Comparison of ENCODE assay signal across 8 mouse cellular contexts in the genomic region with DNA sequence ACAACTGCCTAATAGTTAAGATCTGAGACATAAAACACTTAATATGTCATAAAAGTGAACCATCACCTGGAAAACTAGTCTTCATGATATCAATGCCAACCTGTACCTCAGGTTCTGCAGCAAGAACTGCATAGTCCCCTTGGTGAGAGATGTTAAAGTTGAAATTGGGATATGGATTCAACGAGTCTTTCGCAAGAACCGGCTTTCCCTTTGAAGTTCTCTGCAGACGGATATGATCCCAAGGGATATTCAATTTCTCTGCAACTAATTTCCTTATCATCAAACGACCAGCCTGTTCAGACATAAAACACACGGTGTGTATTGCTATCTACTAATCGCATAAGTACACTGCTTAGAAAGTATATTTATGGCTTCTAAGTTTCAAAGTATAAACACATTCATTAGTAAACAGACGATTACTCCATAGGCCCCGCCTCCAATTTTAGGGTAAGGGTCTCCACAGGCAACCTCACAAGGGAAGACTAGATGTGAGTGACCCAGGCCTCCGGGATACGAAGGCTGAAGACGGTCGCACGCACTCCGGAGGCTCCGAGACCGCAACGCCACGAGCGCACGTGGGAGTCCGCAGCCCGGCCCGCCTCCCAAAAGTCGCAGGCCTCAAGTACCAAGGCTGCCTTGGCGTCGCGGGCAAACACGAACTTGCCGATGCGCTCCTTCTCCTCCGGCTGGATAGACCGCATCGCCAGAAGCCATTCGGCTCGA. TPM values are rescaled to one million over a fixed set of nuclear protein-coding genes. Genes with fewer than 3 reads are reported as not detected.
DNase-seq lines count a peak whose midpoint lies in the region; ATAC-seq and TF ChIP-seq lines count a peak whose summit lies in the region.

No protein-coding gene starts in this region.

- no peaks in the 10 kb centered on the region for H3K27me3 ChIP-seq in E14TG2a.4 (ENCODE audit: insufficient read depth, low read length)
- no peaks in the 10 kb centered on the region for H3K27me3 ChIP-seq in forebrain, embryonic 12.5 days
- no peaks in the 10 kb centered on the region for H3K27me3 ChIP-seq in liver, embryonic 12.5 days (replicated peaks)
- no peaks in the 10 kb centered on the region for H3K27me3 ChIP-seq in stomach, embryonic 14.5 days (ENCODE audit: control insufficient read depth, insufficient read depth, low read length)

- no peak for DNase-seq in frontal cortex, postnatal 14 days (ENCODE audit: low spot score in 2 of 2)
- no peak for DNase-seq in cerebellum, postnatal 25 days
- DNase-seq in cerebellum, adult 9-11 months: no peak

- peak overlapping the region; percentile 92 for H3K27ac ChIP-seq in forebrain, embryonic 12.5 days
- peak overlapping the region; percentile 95 for H3K27ac ChIP-seq in liver, embryonic 12.5 days
- H3K27ac ChIP-seq in stomach, embryonic 14.5 days (ENCODE audit: low read length): peak overlapping the region; percentile 64; the same call in 1 of the 2 replicates

- H3K9ac ChIP-seq in forebrain, embryonic 12.5 days: peak overlapping the region; percentile 65
- peak overlapping the region; percentile 85 for H3K9ac ChIP-seq in liver, embryonic 12.5 days
- peak overlapping the region; percentile 66 for H3K9ac ChIP-seq in stomach, embryonic 14.5 days (replicated peaks; ENCODE audit: low read depth, low read length)

- peak overlapping the region; percentile 65 for H3K4me2 ChIP-seq in forebrain, embryonic 12.5 days
- peak overlapping the region; percentile 87 for H3K4me2 ChIP-seq in liver, embryonic 12.5 days
- peak overlapping the region; percentile 70 for H3K4me2 ChIP-seq in stomach, embryonic 14.5 days (replicated peaks; ENCODE audit: low read depth, low read length)

- peak overlapping the region; percentile 94 for H3K4me3 ChIP-seq in E14TG2a.4 (replicated peaks; ENCODE audit: low read length)
- H3K4me3 ChIP-seq in forebrain, embryonic 12.5 days (replicated peaks): peak overlapping the region; percentile 64
- peak overlapping the region; percentile 72 for H3K4me3 ChIP-seq in liver, embryonic 12.5 days
- peak overlapping the region; percentile 76 for H3K4me3 ChIP-seq in stomach, embryonic 14.5 days (ENCODE audit: low read depth, low read length)

- peaks cover 35% of the 10 kb centered on the region for H3K4me1 ChIP-seq in E14TG2a.4 (replicated peaks; ENCODE audit: low read depth, low read length)
- peaks cover 17% of the 10 kb centered on the region for H3K4me1 ChIP-seq in forebrain, embryonic 12.5 days
- peaks cover 26% of the 10 kb centered on the region for H3K4me1 ChIP-seq in liver, embryonic 12.5 days
- peaks cover 13% of the 10 kb centered on the region; the same call in 1 of the 2 replicates for H3K4me1 ChIP-seq in stomach, embryonic 14.5 days (ENCODE audit: control insufficient read depth, insufficient read depth, low read length)

- H3K36me3 ChIP-seq in E14TG2a.4 (ENCODE audit: insufficient read depth, low read length): peaks cover 34% of the 10 kb centered on the region
- no peaks in the 10 kb centered on the region for H3K36me3 ChIP-seq in forebrain, embryonic 12.5 days (replicated peaks)
- H3K36me3 ChIP-seq in liver, embryonic 12.5 days: peaks cover 11% of the 10 kb centered on the region; the same call in 1 of the 2 replicates
- H3K36me3 ChIP-seq in stomach, embryonic 14.5 days (ENCODE audit: control insufficient read depth, insufficient read depth, low read length): no peaks in the 10 kb centered on the region

- under 1% methylated on average over 36 of the region's 36 CpGs for whole genome bisulfite sequencing in forebrain, embryonic 12.5 days
- WGBS in liver, embryonic 12.5 days (ENCODE audit: insufficient replicate concordance): under 1% methylated on average over 36 of the region's 36 CpGs
- WGBS in stomach, embryonic 14.5 days: under 1% methylated on average over 36 of the region's 36 CpGs

- TF ChIP-seq CTCF in E14TG2a.4 (conservative IDR thresholded peaks at IDR 0.05; ENCODE audit: low read length): no peak

- peak; percentile 52 for ATAC-seq in frontal cortex, adult (ENCODE audit: low TSS enrichment)
- ATAC-seq in forebrain, embryonic 12.5 days (ENCODE audit: low FRiP score): peak; percentile 63; the same call in 1 of the 2 replicates
- ATAC-seq in liver, embryonic 12.5 days: peak; percentile 50
- no peak; the same call in 1 of the 2 replicates for ATAC-seq in stomach, embryonic 14.5 days (ENCODE audit: insufficient number of reproducible peaks, insufficient read depth, low FRiP score, low read depth)

- H3K9me3 ChIP-seq in E14TG2a.4 (ENCODE audit: low read length): no peaks in the 10 kb centered on the region
- H3K9me3 ChIP-seq in forebrain, embryonic 12.5 days: no peaks in the 10 kb centered on the region
- no peaks in the 10 kb centered on the region for H3K9me3 ChIP-seq in liver, embryonic 12.5 days (replicated peaks)
- no peaks in the 10 kb centered on the region for H3K9me3 ChIP-seq in stomach, embryonic 14.5 days (ENCODE audit: control insufficient read depth, low read depth, low read length)

RNA-seq across cellular contexts. Expression of gene Aasdhppt, which starts 0.5 kb away (rescaled TPM):
- polyA plus RNA-seq in forebrain, embryonic 12.5 days (2016; fragmentation: Nextera tagmentation; extraction: Ambion mirVana): 31.6 and 33.9 TPM in 2 replicates
- polyA plus RNA-seq in liver, embryonic 12.5 days (2016; fragmentation: Nextera tagmentation; extraction: Ambion mirVana): 27.3 and 27.6 TPM in 2 replicates
- polyA plus RNA-seq in stomach, embryonic 14.5 days (2014; fragmentation: Nextera tagmentation; extraction: Ambion mirVana): 34.2 and 34.5 TPM in 2 replicates

RNA-seq across cellular contexts. Expression of gene Kbtbd3, which starts 0.8 kb away (rescaled TPM):
- 8.3 and 8.9 TPM in 2 replicates for polyA plus RNA-seq in forebrain, embryonic 12.5 days (2016; fragmentation: Nextera tagmentation; extraction: Ambion mirVana)
- 3.2 and 4.3 TPM in 2 replicates for polyA plus RNA-seq in liver, embryonic 12.5 days (2016; fragmentation: Nextera tagmentation; extraction: Ambion mirVana)
- 8.0 TPM in 2 replicates for polyA plus RNA-seq in stomach, embryonic 14.5 days (2014; fragmentation: Nextera tagmentation; extraction: Ambion mirVana)
